Mouse (Mus musculus) bone marrow macrophage, adult 2 months (primary cell): Measurements from ENCODE around the gene Lce1a1.

Experiments
- CTCF ChIP-seq: IDR thresholded peaks from 2 replicates; pipeline ENCODE4 v1.5.1; 2012; ENCODE audit warnings: low read depth, mild to moderate bottlenecking, low read length, moderate library complexity
- POLR2A ChIP-seq: IDR thresholded peaks from 2 replicates; pipeline ENCODE4 v1.6.1; 2012; ENCODE audit warnings: mild to moderate bottlenecking, low read depth, low read length, borderline replicate concordance

DNA sequence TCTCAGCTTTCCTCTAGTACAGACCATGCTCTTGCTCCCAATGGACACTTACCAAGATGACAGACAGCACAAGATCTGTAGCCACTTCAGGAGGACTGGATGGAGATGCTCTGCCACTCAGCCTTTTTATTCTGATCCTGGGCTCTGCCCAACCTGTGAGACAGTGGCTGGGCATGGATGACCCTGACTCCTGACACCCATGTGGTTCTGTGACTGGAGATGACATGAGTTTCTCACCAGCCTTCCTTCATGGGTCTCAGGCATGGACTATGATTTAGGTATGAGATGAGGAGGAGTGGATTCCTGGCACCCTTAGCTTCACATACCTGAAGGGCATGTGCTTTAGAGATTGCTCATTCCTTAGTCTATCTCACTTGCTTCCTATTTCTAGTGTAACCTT lies 8.7 kb upstream of the Lce1a1 start, which contains the start of gene Lce1b:
- TF ChIP-seq POLR2A (no peak), CTCF (no peak)
